28 mouse cellular contexts compared by ENCODE assay signal in the genomic region with DNA sequence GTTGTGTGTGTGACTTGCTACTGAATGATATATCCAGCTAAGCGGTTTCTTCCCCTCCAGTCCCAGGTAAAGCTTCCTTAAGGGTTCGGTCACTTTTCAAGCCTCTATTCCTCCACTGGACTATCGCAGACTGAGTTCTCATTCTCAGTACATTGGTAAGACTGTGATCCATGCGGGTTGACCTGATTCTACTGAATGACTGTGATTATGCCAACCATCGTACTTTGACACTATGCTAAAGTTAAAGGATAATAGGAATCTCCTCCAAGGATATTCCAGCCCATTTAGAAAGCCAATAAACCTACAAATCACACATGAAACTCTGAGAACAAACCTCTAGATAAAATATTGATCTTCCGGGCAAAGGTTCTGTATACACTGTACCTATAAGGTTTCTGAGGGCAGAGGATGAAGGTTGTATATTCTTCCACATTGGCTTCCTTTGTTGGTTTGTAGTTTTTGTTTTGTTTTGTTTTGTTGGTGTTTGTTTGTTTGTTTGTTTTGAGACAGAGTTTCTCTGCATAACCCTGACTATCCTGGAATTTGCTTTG.
DNase-seq lines count a peak whose midpoint lies in the region; ATAC-seq and TF ChIP-seq lines count a peak whose summit lies in the region.
"Had no signal": no experiment of that assay in that cellular context is flagged by ENCODE, and none has a peak within 500 bp of the region (broad histone marks: within the 10 kb centered on the region; RNA-seq: fewer than 3 reads in every experiment).

No protein-coding gene starts in this region.

- no peak overlapping the region for H3K4me3 ChIP-seq in kidney, embryonic 16.5 days (ENCODE audit: low read length)
- H3K4me3 ChIP-seq in stomach, embryonic 16.5 days (replicated peaks; ENCODE audit: low read length), result no peak overlapping the region
- no peak overlapping the region for H3K4me3 ChIP-seq in stomach, postnatal 0 days (ENCODE audit: low read depth, low read length)
- no peak overlapping the region for H3K4me3 ChIP-seq in forebrain, embryonic 10.5 days
- H3K4me3 ChIP-seq: embryonic facial prominence, embryonic 10.5 days; embryonic facial prominence, embryonic 13.5 days; erythroblast, embryonic 14.5 days; forebrain, embryonic 13.5 days; heart, adult 2 months; heart, embryonic 10.5 days; heart, embryonic 13.5 days; hindbrain, embryonic 12.5 days had no signal

- H3K27ac ChIP-seq in kidney, embryonic 16.5 days (ENCODE audit: low read length), result no peak overlapping the region
- peak overlapping the region; percentile 19; the same call in 1 of the 2 replicates for H3K27ac ChIP-seq in stomach, embryonic 16.5 days (ENCODE audit: low read length)
- no peak overlapping the region for H3K27ac ChIP-seq in stomach, postnatal 0 days (replicated peaks)
- no peak overlapping the region for H3K27ac ChIP-seq in forebrain, embryonic 10.5 days
- H3K27ac ChIP-seq: embryonic facial prominence, embryonic 10.5 days; embryonic facial prominence, embryonic 13.5 days; forebrain, embryonic 13.5 days; heart, adult 2 months; heart, embryonic 10.5 days; heart, embryonic 13.5 days; hindbrain, embryonic 12.5 days had no signal

- no peaks in the 10 kb centered on the region for H3K9me3 ChIP-seq in kidney, embryonic 16.5 days (ENCODE audit: low read length)
- no peaks in the 10 kb centered on the region for H3K9me3 ChIP-seq in stomach, embryonic 16.5 days (replicated peaks; ENCODE audit: control insufficient read depth, low read length)
- no peaks in the 10 kb centered on the region for H3K9me3 ChIP-seq in stomach, postnatal 0 days (ENCODE audit: control insufficient read depth, low read length)
- H3K9me3 ChIP-seq in forebrain, embryonic 10.5 days, result no peaks in the 10 kb centered on the region
- H3K9me3 ChIP-seq: embryonic facial prominence, embryonic 10.5 days; embryonic facial prominence, embryonic 13.5 days; forebrain, embryonic 13.5 days; heart, embryonic 10.5 days; heart, embryonic 13.5 days; hindbrain, embryonic 12.5 days had no signal

- peak; percentile 23 for DNase-seq in kidney, adult 11 months
- peak; percentile 77 for DNase-seq in kidney, adult 9 months
- DNase-seq in kidney, postnatal 10 days, result no peak
- DNase-seq in stomach, postnatal 0 days (ENCODE audit: low spot score), result no peak
- DNase-seq in forebrain, embryonic 10.5 days (ENCODE audit: extremely low spot score, low spot score), result no peak
- DNase-seq in layer of hippocampus, postnatal 10 days (ENCODE audit: low spot score in 2 of 2), result no peak
- DNase-seq: adrenal gland, adult 8-10 months; adrenal gland, postnatal 25 days; cerebellum, adult 11-12 months; cerebellum, adult 8-10 months; cerebellum, postnatal 10 days; cerebellum, postnatal 36 days; embryo, embryonic 11 days; gastrocnemius, postnatal 10 days; gastrocnemius, postnatal 36 days; heart, adult 2 months; heart, postnatal 14 days had no signal

- TF ChIP-seq CTCF in stomach, postnatal 0 days (IDR thresholded peaks at IDR 0.05; ENCODE audit: low read depth), result no peak

- H3K27me3 ChIP-seq in kidney, embryonic 16.5 days (ENCODE audit: insufficient read depth, low read length), result no peaks in the 10 kb centered on the region
- no peaks in the 10 kb centered on the region for H3K27me3 ChIP-seq in stomach, embryonic 16.5 days (ENCODE audit: control insufficient read depth, insufficient read depth, low read length)
- no peaks in the 10 kb centered on the region for H3K27me3 ChIP-seq in stomach, postnatal 0 days (ENCODE audit: control insufficient read depth, insufficient read depth, low read length)
- H3K27me3 ChIP-seq in forebrain, embryonic 10.5 days (ENCODE audit: poor library complexity, severe bottlenecking), result no peaks in the 10 kb centered on the region
- H3K27me3 ChIP-seq: embryonic facial prominence, embryonic 13.5 days; forebrain, embryonic 13.5 days; heart, embryonic 13.5 days; hindbrain, embryonic 12.5 days had no signal

- no peak overlapping the region for H3K4me2 ChIP-seq in kidney, embryonic 16.5 days (replicated peaks; ENCODE audit: low read depth, low read length)
- H3K4me2 ChIP-seq in stomach, embryonic 16.5 days (ENCODE audit: low read depth, low read length), result no peak overlapping the region
- no peak overlapping the region for H3K4me2 ChIP-seq in stomach, postnatal 0 days (replicated peaks; ENCODE audit: low read depth)
- H3K4me2 ChIP-seq: embryonic facial prominence, embryonic 13.5 days; forebrain, embryonic 13.5 days; heart, embryonic 13.5 days; hindbrain, embryonic 12.5 days had no signal

- WGBS in kidney, embryonic 16.5 days, result 90% methylated on average over 6 of the region's 6 CpGs
- WGBS in stomach, embryonic 16.5 days, result 92% methylated on average over 6 of the region's 6 CpGs
- 87% methylated on average over 6 of the region's 6 CpGs for WGBS in stomach, postnatal 0 days
- 94% methylated on average over 6 of the region's 6 CpGs for WGBS in forebrain, embryonic 10.5 days

- TF ChIP-seq EP300 in stomach, postnatal 0 days (optimal IDR thresholded peaks at IDR 0.05), result no peak

- H3K9ac ChIP-seq in kidney, embryonic 16.5 days (replicated peaks; ENCODE audit: low read length), result no peak overlapping the region
- H3K9ac ChIP-seq in stomach, embryonic 16.5 days (ENCODE audit: low read length), result no peak overlapping the region
- H3K9ac ChIP-seq in stomach, postnatal 0 days (ENCODE audit: low read length), result no peak overlapping the region
- H3K9ac ChIP-seq: embryonic facial prominence, embryonic 13.5 days; forebrain, embryonic 13.5 days; heart, embryonic 13.5 days; hindbrain, embryonic 12.5 days had no signal

- ATAC-seq in kidney, embryonic 16.5 days (ENCODE audit: low FRiP score, low TSS enrichment), result no peak
- ATAC-seq in stomach, embryonic 16.5 days (ENCODE audit: insufficient read depth, low FRiP score), result no peak
- ATAC-seq in stomach, postnatal 0 days (ENCODE audit: low FRiP score, low TSS enrichment), result no peak
- ATAC-seq: activated CD4-positive, CD25-positive, alpha-beta regulatory T cell, adult 4 months; forebrain, embryonic 13.5 days; forebrain, embryonic 16.5 days had no signal

- 0 out of 2 replicates have a peak, but pooled peaks cover 4% of the 10 kb centered on the region for H3K4me1 ChIP-seq in kidney, embryonic 16.5 days (ENCODE audit: insufficient read depth, low read length)
- H3K4me1 ChIP-seq in stomach, embryonic 16.5 days (ENCODE audit: control insufficient read depth, insufficient read depth, low read length), result peaks cover 4% of the 10 kb centered on the region
- H3K4me1 ChIP-seq in stomach, postnatal 0 days (replicated peaks; ENCODE audit: control insufficient read depth, insufficient read depth), result no peaks in the 10 kb centered on the region
- no peaks in the 10 kb centered on the region for H3K4me1 ChIP-seq in forebrain, embryonic 10.5 days
- H3K4me1 ChIP-seq: embryonic facial prominence, embryonic 10.5 days; embryonic facial prominence, embryonic 13.5 days; forebrain, embryonic 13.5 days; heart, embryonic 10.5 days; heart, embryonic 13.5 days; hindbrain, embryonic 12.5 days had no signal

- no peaks in the 10 kb centered on the region for H3K36me3 ChIP-seq in kidney, embryonic 16.5 days (ENCODE audit: insufficient read depth, low read length)
- H3K36me3 ChIP-seq in stomach, embryonic 16.5 days (ENCODE audit: control insufficient read depth, insufficient read depth, low read length), result no peaks in the 10 kb centered on the region
- H3K36me3 ChIP-seq in stomach, postnatal 0 days (ENCODE audit: control insufficient read depth, insufficient read depth, low read length), result no peaks in the 10 kb centered on the region
- H3K36me3 ChIP-seq in forebrain, embryonic 10.5 days (replicated peaks), result no peaks in the 10 kb centered on the region
- H3K36me3 ChIP-seq: embryonic facial prominence, embryonic 10.5 days; embryonic facial prominence, embryonic 13.5 days; heart, embryonic 10.5 days; heart, embryonic 13.5 days; hindbrain, embryonic 12.5 days had no signal

Comparison
In these comparisons a context has a peak if more than half of its experiments do, and no peak if none do; other contexts are left out.
1. DNase-seq: peak in kidney, adult 11 months (single experiment) and kidney, adult 9 months (single experiment); none in kidney, postnatal 10 days (single experiment), stomach, postnatal 0 days (single experiment), forebrain, embryonic 10.5 days (single experiment) and layer of hippocampus, postnatal 10 days (0 of 2).